Mouse (Mus musculus): ENCODE measurements around the gene Arfgap3. TPM values are rescaled to one million over a fixed set of nuclear protein-coding genes. Genes with fewer than 3 reads are reported as not detected.

Gene Arfgap3
- total RNA-seq, 1 experiment: 13.5 TPM

- no peak overlapping the region for H3K4me3 ChIP-seq (ENCODE audit: insufficient read depth in 1 of 2, low read depth in 1 of 2, low read length in 2 of 2, poor library complexity in 1 of 2, severe bottlenecking in 1 of 2)
- H3K27ac ChIP-seq (ENCODE audit: insufficient read depth, low read depth, low read length, poor library complexity, severe bottlenecking): no peak overlapping the region
- no peaks in the 10 kb centered on the region for H3K9me3 ChIP-seq (ENCODE audit: control insufficient read depth, insufficient read depth, low read depth, low read length)
- peaks cover 0 to 8% of the 10 kb centered on the region in 2 experiments; a peak in 1 of 4 replicates for H3K4me1 ChIP-seq (ENCODE audit: control insufficient read depth in 2 of 2, insufficient read depth in 2 of 2, low read length in 2 of 2, poor library complexity in 1 of 2)
- H3K36me3 ChIP-seq (ENCODE audit: control insufficient read depth, insufficient read depth, low read length, poor library complexity, severe bottlenecking): no peaks in the 10 kb centered on the region
- no peak overlapping the region for H3K9ac ChIP-seq (ENCODE audit: insufficient read depth, low read depth, low read length, poor library complexity, severe bottlenecking)
- TF ChIP-seq MAFK (IDR thresholded peaks at IDR 0.05; ENCODE audit: insufficient read depth, low read depth, low read length): peak; percentile 64
- no peak for TF ChIP-seq HCFC1 (IDR thresholded peaks at IDR 0.05; ENCODE audit: borderline replicate concordance, insufficient read depth, low read length)
- in situ Hi-C loops (cut with MboI; ENCODE audit: low sequenced_read_pairs in 2 of 2, unreplicated experiment in 2 of 2): no loop called here
- DNase-seq (ENCODE audit: low read depth, low spot score): no peak
Measured at GRCm38 (mm10) chr15:83296771-83297311, 53.2 kb downstream of the Arfgap3 start.

- no peaks in the 10 kb centered on the region for H3K9me3 ChIP-seq (ENCODE audit: control insufficient read depth, insufficient read depth, low read depth, low read length)
- no peak for DNase-seq (ENCODE audit: low read depth, low spot score)
- TF ChIP-seq HCFC1 (IDR thresholded peaks at IDR 0.05; ENCODE audit: borderline replicate concordance, insufficient read depth, low read length): no peak
- no peak for TF ChIP-seq ZNF384 (IDR thresholded peaks at IDR 0.05; ENCODE audit: low read depth, low read length)
- TF ChIP-seq ZC3H11A (IDR thresholded peaks at IDR 0.05; ENCODE audit: borderline replicate concordance, low read depth, low read length): no peak
- no peak for TF ChIP-seq MAFK (IDR thresholded peaks at IDR 0.05; ENCODE audit: insufficient read depth, low read depth, low read length)
- no peak for TF ChIP-seq CHD2 (IDR thresholded peaks at IDR 0.05; ENCODE audit: low read depth, low read length)
- peaks cover 0 to 8% of the 10 kb centered on the region in 2 experiments; a peak in 1 of 4 replicates for H3K4me1 ChIP-seq (ENCODE audit: control insufficient read depth in 2 of 2, insufficient read depth in 2 of 2, low read length in 2 of 2, poor library complexity in 1 of 2)
- no peak overlapping the region for H3K27ac ChIP-seq (ENCODE audit: insufficient read depth, low read depth, low read length, poor library complexity, severe bottlenecking)
- no peaks in the 10 kb centered on the region for H3K36me3 ChIP-seq (ENCODE audit: control insufficient read depth, insufficient read depth, low read length, poor library complexity, severe bottlenecking)
- in situ Hi-C loops (cut with MboI; ENCODE audit: low sequenced_read_pairs in 2 of 2, unreplicated experiment in 2 of 2): no loop called here
- no peak overlapping the region for H3K9ac ChIP-seq (ENCODE audit: insufficient read depth, low read depth, low read length, poor library complexity, severe bottlenecking)
- no peak overlapping the region for H3K4me3 ChIP-seq (ENCODE audit: insufficient read depth in 1 of 2, low read depth in 1 of 2, low read length in 2 of 2, poor library complexity in 1 of 2, severe bottlenecking in 1 of 2)
Measured at GRCm38 (mm10) chr15:83296050-83296449, 54.0 kb downstream of the Arfgap3 start.

- Histone ChIP-seq H3K27ac (ENCODE audit: insufficient read depth, low read depth, low read length, poor library complexity, severe bottlenecking) (no peak overlapping the region), H3K36me3 (ENCODE audit: control insufficient read depth, insufficient read depth, low read length, poor library complexity, severe bottlenecking) (no peaks in the 10 kb centered on the region), H3K4me1 (ENCODE audit: control insufficient read depth in 2 of 2, insufficient read depth in 2 of 2, low read length in 2 of 2, poor library complexity in 1 of 2) (peaks cover 0 to 6% of the 10 kb centered on the region in 2 experiments; a peak in 1 of 4 replicates), H3K9me3 (ENCODE audit: control insufficient read depth, insufficient read depth, low read depth, low read length) (no peaks in the 10 kb centered on the region), H3K4me3 (ENCODE audit: insufficient read depth in 1 of 2, low read depth in 1 of 2, low read length in 2 of 2, poor library complexity in 1 of 2, severe bottlenecking in 1 of 2) (no peak overlapping the region), H3K9ac (ENCODE audit: insufficient read depth, low read depth, low read length, poor library complexity, severe bottlenecking) (no peak overlapping the region)
- DNase-seq (ENCODE audit: low read depth, low spot score): no peak
- no peak for TF ChIP-seq HCFC1 (IDR thresholded peaks at IDR 0.05; ENCODE audit: borderline replicate concordance, insufficient read depth, low read length)
- no peak for TF ChIP-seq ZC3H11A (IDR thresholded peaks at IDR 0.05; ENCODE audit: borderline replicate concordance, low read depth, low read length)
- TF ChIP-seq CHD2 (IDR thresholded peaks at IDR 0.05; ENCODE audit: low read depth, low read length): no peak
- TF ChIP-seq MAFK (IDR thresholded peaks at IDR 0.05; ENCODE audit: insufficient read depth, low read depth, low read length): no peak
- no peak for TF ChIP-seq ZNF384 (IDR thresholded peaks at IDR 0.05; ENCODE audit: low read depth, low read length)
- in situ Hi-C loops (cut with MboI; ENCODE audit: low sequenced_read_pairs in 2 of 2, unreplicated experiment in 2 of 2): no loop called here
Measured at GRCm38 (mm10) chr15:83294954-83295353, 55.1 kb downstream of the Arfgap3 start.

GRCm38 (mm10) chr15:83293706-83294645, 56.1 kb downstream of the Arfgap3 start:
- in situ Hi-C loops (cut with MboI; ENCODE audit: low sequenced_read_pairs in 2 of 2, unreplicated experiment in 2 of 2): no loop called here
- Histone ChIP-seq H3K4me3 (ENCODE audit: insufficient read depth in 1 of 2, low read depth in 1 of 2, low read length in 2 of 2, poor library complexity in 1 of 2, severe bottlenecking in 1 of 2) (no peak overlapping the region), H3K9me3 (ENCODE audit: control insufficient read depth, insufficient read depth, low read depth, low read length) (no peaks in the 10 kb centered on the region), H3K36me3 (ENCODE audit: control insufficient read depth, insufficient read depth, low read length, poor library complexity, severe bottlenecking) (no peaks in the 10 kb centered on the region), H3K27ac (ENCODE audit: insufficient read depth, low read depth, low read length, poor library complexity, severe bottlenecking) (no peak overlapping the region), H3K4me1 (ENCODE audit: control insufficient read depth in 2 of 2, insufficient read depth in 2 of 2, low read length in 2 of 2, poor library complexity in 1 of 2) (peaks cover 0 to 6% of the 10 kb centered on the region in 2 experiments; a peak in 1 of 4 replicates), H3K9ac (ENCODE audit: insufficient read depth, low read depth, low read length, poor library complexity, severe bottlenecking) (no peak overlapping the region)
- TF ChIP-seq CHD2 (IDR thresholded peaks at IDR 0.05; ENCODE audit: low read depth, low read length) (no peak), ZC3H11A (IDR thresholded peaks at IDR 0.05; ENCODE audit: borderline replicate concordance, low read depth, low read length) (no peak), MAFK (IDR thresholded peaks at IDR 0.05; ENCODE audit: insufficient read depth, low read depth, low read length) (no peak), HCFC1 (IDR thresholded peaks at IDR 0.05; ENCODE audit: borderline replicate concordance, insufficient read depth, low read length) (no peak), ZNF384 (IDR thresholded peaks at IDR 0.05; ENCODE audit: low read depth, low read length) (no peak)
- no peak for DNase-seq (ENCODE audit: low read depth, low spot score)
